Mouse (Mus musculus): Measurements from ENCODE around the gene Tppp3. TPM values are rescaled to one million over a fixed set of nuclear protein-coding genes. Genes with fewer than 3 reads are reported as not detected.

Gene Tppp3
- total RNA-seq, 1 experiment = 17.3 TPM

DNA sequence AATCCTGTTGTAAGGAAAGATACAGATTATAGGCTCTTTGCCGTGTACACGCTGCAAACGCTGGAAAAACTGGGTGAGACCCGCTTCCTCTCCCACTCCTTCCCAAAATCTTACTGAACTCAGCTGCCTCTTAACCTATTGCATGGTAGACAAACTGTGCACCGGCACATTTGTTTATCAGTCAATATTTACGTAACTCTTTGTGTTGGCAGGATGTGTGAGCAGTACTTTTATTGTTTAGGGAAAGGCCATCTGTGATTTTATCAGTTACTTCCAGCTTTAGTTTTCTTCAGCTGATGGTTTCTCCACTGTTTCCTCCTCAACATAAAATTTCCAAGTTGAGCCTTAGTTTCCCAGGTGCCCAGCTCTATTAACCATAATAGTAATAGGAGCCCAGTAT is 44.4 kb downstream of the Tppp3 start:
- in situ Hi-C loops (cut with MboI; ENCODE audit: low sequenced_read_pairs in 2 of 2, unreplicated experiment in 2 of 2) = no loop called here
- TF ChIP-seq CHD2 (IDR thresholded peaks at IDR 0.05; ENCODE audit: low read depth, low read length) (no peak), ZC3H11A (IDR thresholded peaks at IDR 0.05; ENCODE audit: borderline replicate concordance, low read depth, low read length) (no peak), ZNF384 (IDR thresholded peaks at IDR 0.05; ENCODE audit: low read depth, low read length) (no peak), MAFK (IDR thresholded peaks at IDR 0.05; ENCODE audit: insufficient read depth, low read depth, low read length) (no peak), HCFC1 (IDR thresholded peaks at IDR 0.05; ENCODE audit: borderline replicate concordance, insufficient read depth, low read length) (no peak)
- no peaks in the 10 kb centered on the region for H3K9me3 ChIP-seq (ENCODE audit: control insufficient read depth, insufficient read depth, low read depth, low read length)
- H3K9ac ChIP-seq (ENCODE audit: insufficient read depth, low read depth, low read length, poor library complexity, severe bottlenecking) = no peak overlapping the region
- peaks cover 0 to 3% of the 10 kb centered on the region in 2 experiments; a peak in 2 of 4 replicates for H3K4me1 ChIP-seq (ENCODE audit: control insufficient read depth in 2 of 2, insufficient read depth in 2 of 2, low read length in 2 of 2, poor library complexity in 1 of 2)
- H3K4me3 ChIP-seq (ENCODE audit: insufficient read depth in 1 of 2, low read depth in 1 of 2, low read length in 2 of 2, poor library complexity in 1 of 2, severe bottlenecking in 1 of 2) = no peak overlapping the region
- DNase-seq (ENCODE audit: low read depth, low spot score) = no peak
- H3K36me3 ChIP-seq (ENCODE audit: control insufficient read depth, insufficient read depth, low read length, poor library complexity, severe bottlenecking) = no peaks in the 10 kb centered on the region
- no peak overlapping the region for H3K27ac ChIP-seq (ENCODE audit: insufficient read depth, low read depth, low read length, poor library complexity, severe bottlenecking)

DNA sequence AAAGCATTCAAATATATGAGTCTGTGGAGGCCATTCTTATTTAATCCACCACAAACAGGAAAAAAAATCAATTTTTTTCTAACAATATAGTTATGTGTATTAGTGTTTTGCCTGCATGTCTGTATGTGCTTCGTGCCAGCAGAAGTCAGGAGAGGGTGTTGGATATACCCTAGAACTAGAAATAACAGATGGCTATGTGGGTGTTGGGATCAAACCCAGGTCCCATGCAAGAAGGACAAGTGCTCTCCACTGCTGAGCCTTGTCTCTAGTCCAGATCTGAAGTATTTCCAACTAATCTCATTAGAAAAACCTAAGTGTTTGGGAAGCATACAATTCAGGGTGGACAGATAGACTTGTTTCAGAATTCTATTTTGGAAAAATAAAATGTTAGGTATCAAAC is 49.3 kb downstream of the Tppp3 start:
- no peak overlapping the region for H3K27ac ChIP-seq (ENCODE audit: insufficient read depth, low read depth, low read length, poor library complexity, severe bottlenecking)
- no peak overlapping the region for H3K9ac ChIP-seq (ENCODE audit: insufficient read depth, low read depth, low read length, poor library complexity, severe bottlenecking)
- H3K4me3 ChIP-seq (ENCODE audit: insufficient read depth in 1 of 2, low read depth in 1 of 2, low read length in 2 of 2, poor library complexity in 1 of 2, severe bottlenecking in 1 of 2) = no peak overlapping the region
- H3K4me1 ChIP-seq (ENCODE audit: control insufficient read depth in 2 of 2, insufficient read depth in 2 of 2, low read length in 2 of 2, poor library complexity in 1 of 2) = no peaks in the 10 kb centered on the region
- in situ Hi-C loops (cut with MboI; ENCODE audit: low sequenced_read_pairs in 2 of 2, unreplicated experiment in 2 of 2) = no loop called here
- no peaks in the 10 kb centered on the region for H3K9me3 ChIP-seq (ENCODE audit: control insufficient read depth, insufficient read depth, low read depth, low read length)
- DNase-seq (ENCODE audit: low read depth, low spot score) = no peak
- H3K36me3 ChIP-seq (ENCODE audit: control insufficient read depth, insufficient read depth, low read length, poor library complexity, severe bottlenecking) = no peaks in the 10 kb centered on the region
- TF ChIP-seq CHD2 (IDR thresholded peaks at IDR 0.05; ENCODE audit: low read depth, low read length) (no peak), MAFK (IDR thresholded peaks at IDR 0.05; ENCODE audit: insufficient read depth, low read depth, low read length) (no peak), ZC3H11A (IDR thresholded peaks at IDR 0.05; ENCODE audit: borderline replicate concordance, low read depth, low read length) (no peak), ZNF384 (IDR thresholded peaks at IDR 0.05; ENCODE audit: low read depth, low read length) (no peak), HCFC1 (IDR thresholded peaks at IDR 0.05; ENCODE audit: borderline replicate concordance, insufficient read depth, low read length) (no peak)

DNA sequence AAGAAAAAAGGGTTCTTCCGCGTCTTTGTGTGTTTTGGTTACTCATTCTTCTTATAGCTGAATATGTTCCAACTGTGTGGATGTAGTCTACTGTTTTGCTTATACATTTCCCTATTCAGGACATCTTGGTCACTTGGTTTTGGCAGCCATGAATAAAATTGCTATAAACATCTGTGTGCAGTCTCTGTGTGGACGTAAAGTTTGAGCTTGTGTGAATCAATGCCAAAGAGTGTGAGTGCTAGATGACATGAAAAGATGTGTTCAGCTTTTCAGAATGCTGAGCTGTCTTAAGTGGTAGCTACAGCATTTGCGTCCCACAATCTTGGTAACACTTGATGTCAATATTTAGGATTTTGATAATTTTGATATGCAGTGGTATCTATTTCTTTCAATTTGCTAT is 51.5 kb downstream of the Tppp3 start:
- TF ChIP-seq HCFC1 (IDR thresholded peaks at IDR 0.05; ENCODE audit: borderline replicate concordance, insufficient read depth, low read length) (no peak), ZNF384 (IDR thresholded peaks at IDR 0.05; ENCODE audit: low read depth, low read length) (no peak), MAFK (IDR thresholded peaks at IDR 0.05; ENCODE audit: insufficient read depth, low read depth, low read length) (no peak), CHD2 (IDR thresholded peaks at IDR 0.05; ENCODE audit: low read depth, low read length) (no peak), ZC3H11A (IDR thresholded peaks at IDR 0.05; ENCODE audit: borderline replicate concordance, low read depth, low read length) (no peak)
- H3K36me3 ChIP-seq (ENCODE audit: control insufficient read depth, insufficient read depth, low read length, poor library complexity, severe bottlenecking) = no peaks in the 10 kb centered on the region
- DNase-seq (ENCODE audit: low read depth, low spot score) = no peak
- no peaks in the 10 kb centered on the region for H3K9me3 ChIP-seq (ENCODE audit: control insufficient read depth, insufficient read depth, low read depth, low read length)
- in situ Hi-C loops (cut with MboI; ENCODE audit: low sequenced_read_pairs in 2 of 2, unreplicated experiment in 2 of 2) = no loop called here
- H3K27ac ChIP-seq (ENCODE audit: insufficient read depth, low read depth, low read length, poor library complexity, severe bottlenecking) = no peak overlapping the region
- no peak overlapping the region for H3K9ac ChIP-seq (ENCODE audit: insufficient read depth, low read depth, low read length, poor library complexity, severe bottlenecking)
- no peaks in the 10 kb centered on the region for H3K4me1 ChIP-seq (ENCODE audit: control insufficient read depth in 2 of 2, insufficient read depth in 2 of 2, low read length in 2 of 2, poor library complexity in 1 of 2)
- no peak overlapping the region for H3K4me3 ChIP-seq (ENCODE audit: insufficient read depth in 1 of 2, low read depth in 1 of 2, low read length in 2 of 2, poor library complexity in 1 of 2, severe bottlenecking in 1 of 2)

DNA sequence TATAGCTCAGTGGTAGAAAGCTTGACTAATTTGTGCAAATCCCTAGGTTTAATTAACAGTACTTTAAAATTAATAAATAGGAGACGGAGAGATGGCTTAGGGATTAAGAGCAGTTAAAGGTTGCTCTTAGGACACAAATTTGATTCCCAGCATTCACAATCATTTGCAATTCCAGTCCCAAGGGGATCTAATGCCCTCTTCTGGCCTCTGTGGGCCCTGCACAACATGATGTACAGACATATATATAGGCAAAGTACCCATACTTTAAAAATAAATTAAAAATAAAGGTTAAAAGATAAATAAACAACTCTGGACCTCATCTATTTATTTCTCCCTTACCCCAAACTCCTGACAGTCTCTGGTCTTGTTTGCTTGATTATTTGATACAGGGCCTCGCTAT is 52.3 kb downstream of the Tppp3 start:
- H3K9ac ChIP-seq (ENCODE audit: insufficient read depth, low read depth, low read length, poor library complexity, severe bottlenecking) = no peak overlapping the region
- no peak overlapping the region for H3K4me3 ChIP-seq (ENCODE audit: insufficient read depth in 1 of 2, low read depth in 1 of 2, low read length in 2 of 2, poor library complexity in 1 of 2, severe bottlenecking in 1 of 2)
- no peaks in the 10 kb centered on the region for H3K4me1 ChIP-seq (ENCODE audit: control insufficient read depth in 2 of 2, insufficient read depth in 2 of 2, low read length in 2 of 2, poor library complexity in 1 of 2)
- no peaks in the 10 kb centered on the region for H3K9me3 ChIP-seq (ENCODE audit: control insufficient read depth, insufficient read depth, low read depth, low read length)
- H3K27ac ChIP-seq (ENCODE audit: insufficient read depth, low read depth, low read length, poor library complexity, severe bottlenecking) = no peak overlapping the region
- in situ Hi-C loops (cut with MboI; ENCODE audit: low sequenced_read_pairs in 2 of 2, unreplicated experiment in 2 of 2) = no loop called here
- no peak for DNase-seq (ENCODE audit: low read depth, low spot score)
- TF ChIP-seq ZNF384 (IDR thresholded peaks at IDR 0.05; ENCODE audit: low read depth, low read length) = no peak
- TF ChIP-seq MAFK (IDR thresholded peaks at IDR 0.05; ENCODE audit: insufficient read depth, low read depth, low read length) = no peak
- no peak for TF ChIP-seq HCFC1 (IDR thresholded peaks at IDR 0.05; ENCODE audit: borderline replicate concordance, insufficient read depth, low read length)
- TF ChIP-seq ZC3H11A (IDR thresholded peaks at IDR 0.05; ENCODE audit: borderline replicate concordance, low read depth, low read length) = no peak
- no peak for TF ChIP-seq CHD2 (IDR thresholded peaks at IDR 0.05; ENCODE audit: low read depth, low read length)
- H3K36me3 ChIP-seq (ENCODE audit: control insufficient read depth, insufficient read depth, low read length, poor library complexity, severe bottlenecking) = no peaks in the 10 kb centered on the region

Other genes with a start within 250 kb of the Tppp3 start
- gene D230025D16Rik, start 246.4 kb downstream of the Tppp3 start, total RNA-seq (2012; rRNA removed) = 41.7 and 42.6 TPM in 2 replicates
- gene B3gnt9, start 216.4 kb downstream of the Tppp3 start, total RNA-seq (2012; rRNA removed) = 2.5 and 2.8 TPM in 2 replicates
- gene Tradd, start 206.9 kb downstream of the Tppp3 start, total RNA-seq (2012; rRNA removed) = 6.2 and 7.6 TPM in 2 replicates
- 1.2 and 2.3 TPM in 2 replicates for gene Fbxl8, start 206.9 kb downstream of the Tppp3 start, total RNA-seq (2012; rRNA removed)
- 0.21 and 0.45 TPM in 2 replicates for gene Hsf4, start 201.7 kb downstream of the Tppp3 start, total RNA-seq (2012; rRNA removed)
- gene Nol3, start 195.4 kb downstream of the Tppp3 start, total RNA-seq (2012; rRNA removed) = 0.85 and 1.0 TPM in 2 replicates
- gene 4931428F04Rik, start 181.7 kb downstream of the Tppp3 start, total RNA-seq (2012; rRNA removed) = 3.9 and 4.2 TPM in 2 replicates
- 22.0 and 33.5 TPM in 2 replicates for gene Exoc3l, start 175.4 kb downstream of the Tppp3 start, total RNA-seq (2012; rRNA removed)
- 66.8 and 67.1 TPM in 2 replicates for gene E2f4, start 173.9 kb downstream of the Tppp3 start, total RNA-seq (2012; rRNA removed)
- gene Elmo3, start 165.9 kb downstream of the Tppp3 start, total RNA-seq (2012; rRNA removed) = 3.5 and 4.3 TPM in 2 replicates
- 2.5 and 2.8 TPM in 2 replicates for gene Lrrc29, start 145.2 kb downstream of the Tppp3 start, total RNA-seq (2012; rRNA removed)
- gene Tmem208, start 145.2 kb downstream of the Tppp3 start, total RNA-seq (2012; rRNA removed) = 123 and 133 TPM in 2 replicates
- gene Fhod1, start 123.6 kb downstream of the Tppp3 start, total RNA-seq (2012; rRNA removed) = 9.1 and 12.7 TPM in 2 replicates
- 5.8 and 11.7 TPM in 2 replicates for gene Slc9a5, start 122.7 kb downstream of the Tppp3 start, total RNA-seq (2012; rRNA removed)
- 3.0 and 3.1 TPM in 2 replicates for gene Plekhg4, start 98.3 kb downstream of the Tppp3 start, total RNA-seq (2012; rRNA removed)
- gene Kctd19, start 58.0 kb downstream of the Tppp3 start, total RNA-seq (2012; rRNA removed) = 0.18 and 0.37 TPM in 2 replicates
- 0.13 TPM in 1 of 2 replicates, not detected in the other for gene Lrrc36, start 58.0 kb downstream of the Tppp3 start, total RNA-seq (2012; rRNA removed)
- 3.2 and 7.6 TPM in 2 replicates for gene Zdhhc1, start 25.4 kb upstream of the Tppp3 start, total RNA-seq (2012; rRNA removed)
- gene Hsd11b2, start 47.2 kb upstream of the Tppp3 start, total RNA-seq (2012; rRNA removed) = 0.67 and 0.74 TPM in 2 replicates
- 65.1 and 85.5 TPM in 2 replicates for gene Atp6v0d1, start 94.5 kb upstream of the Tppp3 start, total RNA-seq (2012; rRNA removed)
- 3.5 and 5.6 TPM in 2 replicates for gene Ripor1, start 133.7 kb upstream of the Tppp3 start, total RNA-seq (2012; rRNA removed)
- 49.4 and 65.5 TPM in 2 replicates for gene Ctcf, start 165.0 kb upstream of the Tppp3 start, total RNA-seq (2012; rRNA removed)
- 0.71 and 1.1 TPM in 2 replicates for gene Agrp, start 165.9 kb upstream of the Tppp3 start, total RNA-seq (2012; rRNA removed)
- 1.6 and 3.8 TPM in 2 replicates for gene Carmil2, start 214.7 kb upstream of the Tppp3 start, total RNA-seq (2012; rRNA removed)
- 8.6 and 8.9 TPM in 2 replicates for gene Acd, start 229.6 kb upstream of the Tppp3 start, total RNA-seq (2012; rRNA removed)
- 14.3 and 14.9 TPM in 2 replicates for gene Pard6a, start 229.6 kb upstream of the Tppp3 start, total RNA-seq (2012; rRNA removed)
- 0.18 TPM in 1 of 2 replicates, not detected in the other for gene 4933405L10Rik, start 236.1 kb upstream of the Tppp3 start, total RNA-seq (2012; rRNA removed)
- 20.4 and 26.3 TPM in 2 replicates for gene Enkd1, start 236.7 kb upstream of the Tppp3 start, total RNA-seq (2012; rRNA removed)

Measured in ES-E14 (cell line).